Mouse (Mus musculus) MEL (cell line): Measurements from ENCODE around the gene Slfn8.

Experiments used
- POLR2A ChIP-seq, 2 experiments: IDR thresholded peaks; 2 replicates each; pipeline ENCODE4 v1.6.1; 2011 to 2012; ENCODE audit warnings: low read length in 2 of 2, mild to moderate bottlenecking in 2 of 2, control low read depth in 1 of 2, improper control_type of control experiment in 1 of 2, low read depth in 1 of 2, moderate library complexity in 1 of 2; ENCODE audit not compliant: control insufficient read depth in 1 of 2, insufficient read depth in 1 of 2, poor library complexity in 1 of 2
- TAL1 ChIP-seq: IDR thresholded peaks from 2 replicates; pipeline ENCODE4 v1.6.1; 2012; ENCODE audit warnings: mild to moderate bottlenecking, inconsistent platforms, low read length, moderate library complexity, mixed read lengths

DNA sequence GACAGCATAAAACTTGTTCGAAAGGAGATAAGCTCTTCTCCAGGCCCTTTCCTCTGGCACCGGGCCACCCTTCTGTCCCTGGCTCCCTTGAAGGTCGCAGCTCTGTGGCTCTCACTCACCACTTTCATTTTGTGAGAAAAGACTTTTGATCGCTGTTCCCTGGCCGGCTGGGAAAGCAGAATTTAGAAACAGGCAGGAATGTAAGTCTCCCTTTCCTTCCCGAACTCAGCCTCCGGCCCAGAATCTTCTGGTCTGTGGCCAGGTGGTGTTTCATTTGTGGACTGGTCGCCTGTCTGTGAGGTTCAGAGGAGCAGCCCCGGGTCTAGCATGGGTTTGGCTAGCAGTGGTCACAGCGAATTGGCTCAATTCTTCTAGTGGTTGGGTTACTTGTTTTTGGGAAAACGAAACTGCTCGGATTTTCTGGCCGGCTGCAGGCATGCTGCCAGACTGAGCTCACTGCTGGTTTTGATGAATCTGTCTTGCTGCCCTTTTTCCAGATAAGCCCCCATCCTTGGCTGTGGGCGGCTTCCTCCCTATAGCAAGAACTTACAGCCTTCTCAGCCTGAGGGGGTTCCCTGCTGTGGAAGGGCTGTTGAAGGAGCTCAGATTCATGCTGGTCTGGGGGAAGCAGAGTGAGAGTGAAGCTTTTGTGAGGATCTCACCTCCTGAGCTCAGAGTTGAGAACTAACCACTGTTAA, 29.0 kb downstream of the Slfn8 start, which contains the start of gene Slfn9:
- no peak for TF ChIP-seq POLR2A (IDR thresholded peaks at IDR 0.05; ENCODE audit: control insufficient read depth in 1 of 2, insufficient read depth in 1 of 2, low read depth in 1 of 2, low read length in 2 of 2, poor library complexity in 1 of 2)
- TF ChIP-seq TAL1 = no peak
